Mouse (Mus musculus): Measurements from ENCODE around the gene Asic1. TPM values are rescaled to one million over a fixed set of nuclear protein-coding genes. Genes with fewer than 3 reads are reported as not detected.

Gene Asic1
- total and polyA plus RNA-seq, 2 experiments, result 0.16 TPM; not detected in 1

DNA sequence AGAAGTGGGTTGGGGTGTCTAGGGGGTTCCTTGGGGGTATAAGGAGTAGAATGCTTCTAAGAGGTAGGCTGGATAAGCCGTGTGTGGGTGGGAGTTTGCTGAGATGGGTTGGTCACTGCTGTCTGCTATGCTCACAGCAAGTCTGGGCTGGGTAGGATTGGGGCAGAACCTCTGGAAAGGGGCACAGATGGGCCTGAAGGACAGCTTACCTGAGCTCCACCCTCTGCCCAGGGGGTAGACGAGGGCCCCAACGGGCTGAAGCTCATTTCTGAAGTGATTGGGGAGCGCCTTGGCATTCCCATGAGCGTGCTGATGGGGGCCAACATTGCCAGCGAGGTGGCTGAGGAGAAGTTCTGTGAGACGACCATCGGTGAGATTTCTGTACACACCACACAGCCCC, 49.7 kb downstream of the Asic1 start:
- H3K27ac ChIP-seq (replicated peaks; ENCODE audit: insufficient read depth, low read depth, low read length), result no peak overlapping the region
- no peak overlapping the region for H3K4me3 ChIP-seq (ENCODE audit: insufficient read depth, low read depth, low read length)
- WGBS, result 69% methylated on average over 8 of the region's 8 CpGs
- no peak for TF ChIP-seq CTCF (IDR thresholded peaks at IDR 0.05; ENCODE audit: low read depth, low read length)
- TF ChIP-seq POLR2A (IDR thresholded peaks at IDR 0.05; ENCODE audit: extremely low read depth, insufficient read depth, low read length), result no peak
- H3K4me1 ChIP-seq (ENCODE audit: control insufficient read depth, insufficient read depth, low read length), result peaks cover 59% of the 10 kb centered on the region
- H3K9ac ChIP-seq (ENCODE audit: low read depth, low read length), result 0 out of 2 replicates have a peak overlapping the region, but pooled peaks have one; percentile 4
- peaks cover 3% of the 10 kb centered on the region; the same call in 1 of the 2 replicates for H3K79me2 ChIP-seq (ENCODE audit: control insufficient read depth, insufficient read depth, low read length)
- H3K36me3 ChIP-seq (ENCODE audit: control insufficient read depth, insufficient read depth, low read length), result no peaks in the 10 kb centered on the region; the same call in 1 of the 2 replicates
- DNase-seq (ENCODE audit: extremely low read depth, low read depth, low spot score), result no peak
- H3K27me3 ChIP-seq (ENCODE audit: control insufficient read depth, insufficient read depth, low read length), result no peaks in the 10 kb centered on the region

DNA sequence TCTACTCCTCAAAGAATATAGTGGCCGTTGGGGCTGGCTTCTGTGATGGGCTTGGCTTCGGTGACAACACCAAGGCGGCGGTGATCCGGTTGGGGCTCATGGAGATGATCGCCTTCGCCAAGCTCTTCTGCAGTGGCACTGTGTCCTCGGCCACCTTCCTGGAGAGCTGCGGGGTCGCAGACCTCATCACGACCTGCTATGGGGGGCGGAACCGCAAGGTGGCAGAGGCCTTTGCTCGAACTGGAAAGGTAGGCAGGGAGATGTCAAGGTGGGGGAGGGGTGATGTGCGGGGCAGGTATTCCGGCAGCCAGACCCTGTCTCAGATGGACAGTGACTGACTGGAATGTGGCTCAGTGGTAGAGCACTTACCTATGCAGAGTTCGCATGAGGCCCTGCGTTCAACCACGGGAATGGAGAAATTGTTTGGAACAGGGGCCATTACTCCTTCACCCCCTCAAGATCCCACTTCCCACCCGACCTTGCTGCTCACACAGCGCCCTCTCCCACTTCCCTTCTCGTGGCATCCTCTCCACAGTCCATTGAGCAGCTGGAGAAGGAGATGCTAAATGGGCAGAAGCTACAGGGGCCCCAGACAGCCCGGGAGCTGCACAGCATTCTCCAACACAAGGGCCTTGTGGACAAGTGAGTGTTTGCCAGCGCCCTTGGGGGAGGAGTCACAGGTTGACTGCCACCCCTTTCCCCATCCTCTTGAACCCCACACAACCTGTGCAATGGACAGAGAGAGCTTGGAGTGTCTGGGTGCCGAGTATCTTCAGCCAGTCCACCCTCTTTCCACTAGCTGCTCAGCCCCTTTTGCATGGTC, 52.0 kb downstream of the Asic1 start:
- DNase-seq (ENCODE audit: extremely low read depth, low read depth, low spot score), result peak; percentile 27
- H3K9ac ChIP-seq (ENCODE audit: low read depth, low read length), result no peak overlapping the region
- WGBS, result 70% methylated on average over 25 of the region's 25 CpGs
- no peaks in the 10 kb centered on the region for H3K27me3 ChIP-seq (ENCODE audit: control insufficient read depth, insufficient read depth, low read length)
- peaks cover 45% of the 10 kb centered on the region for H3K4me1 ChIP-seq (ENCODE audit: control insufficient read depth, insufficient read depth, low read length)
- H3K27ac ChIP-seq (replicated peaks; ENCODE audit: insufficient read depth, low read depth, low read length), result no peak overlapping the region
- H3K4me3 ChIP-seq (ENCODE audit: insufficient read depth, low read depth, low read length), result no peak overlapping the region
- TF ChIP-seq POLR2A (IDR thresholded peaks at IDR 0.05; ENCODE audit: extremely low read depth, insufficient read depth, low read length), result no peak
- TF ChIP-seq CTCF (IDR thresholded peaks at IDR 0.05; ENCODE audit: low read depth, low read length), result no peak
- H3K79me2 ChIP-seq (ENCODE audit: control insufficient read depth, insufficient read depth, low read length), result peaks cover 3% of the 10 kb centered on the region; the same call in 1 of the 2 replicates
- H3K36me3 ChIP-seq (ENCODE audit: control insufficient read depth, insufficient read depth, low read length), result no peaks in the 10 kb centered on the region; the same call in 1 of the 2 replicates

DNA sequence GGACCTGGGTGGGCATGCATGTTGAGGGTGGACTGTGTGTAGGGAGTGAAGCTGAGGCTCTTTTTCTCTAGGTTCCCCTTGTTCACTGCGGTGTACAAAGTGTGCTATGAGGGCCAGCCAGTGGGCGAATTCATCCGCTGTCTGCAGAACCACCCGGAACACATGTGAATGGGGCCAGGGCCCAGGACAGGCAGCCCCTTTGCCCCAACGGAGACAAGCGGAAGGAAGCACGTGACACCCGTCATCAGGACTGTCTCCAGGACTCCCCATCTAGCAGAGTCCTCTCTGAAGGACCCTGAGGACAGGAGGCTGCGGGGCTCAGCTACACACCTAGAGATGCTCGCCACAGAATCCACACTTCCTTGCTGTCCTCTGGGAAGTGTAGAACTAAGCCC, 52.9 kb downstream of the Asic1 start:
- Histone ChIP-seq H3K9ac (ENCODE audit: low read depth, low read length) (no peak overlapping the region), H3K4me3 (ENCODE audit: insufficient read depth, low read depth, low read length) (no peak overlapping the region), H3K4me1 (ENCODE audit: control insufficient read depth, insufficient read depth, low read length) (peaks cover 45% of the 10 kb centered on the region), H3K79me2 (ENCODE audit: control insufficient read depth, insufficient read depth, low read length) (peaks cover 5% of the 10 kb centered on the region; the same call in 1 of the 2 replicates), H3K27me3 (ENCODE audit: control insufficient read depth, insufficient read depth, low read length) (no peaks in the 10 kb centered on the region), H3K36me3 (ENCODE audit: control insufficient read depth, insufficient read depth, low read length) (peaks cover 2% of the 10 kb centered on the region; the same call in 1 of the 2 replicates), H3K27ac (replicated peaks; ENCODE audit: insufficient read depth, low read depth, low read length) (peak overlapping the region; percentile 67)
- WGBS, result 61% methylated on average over 10 of the region's 10 CpGs
- no peak for DNase-seq (ENCODE audit: extremely low read depth, low read depth, low spot score)
- TF ChIP-seq POLR2A (IDR thresholded peaks at IDR 0.05; ENCODE audit: extremely low read depth, insufficient read depth, low read length) (no peak), CTCF (IDR thresholded peaks at IDR 0.05; ENCODE audit: low read depth, low read length) (no peak)

DNA sequence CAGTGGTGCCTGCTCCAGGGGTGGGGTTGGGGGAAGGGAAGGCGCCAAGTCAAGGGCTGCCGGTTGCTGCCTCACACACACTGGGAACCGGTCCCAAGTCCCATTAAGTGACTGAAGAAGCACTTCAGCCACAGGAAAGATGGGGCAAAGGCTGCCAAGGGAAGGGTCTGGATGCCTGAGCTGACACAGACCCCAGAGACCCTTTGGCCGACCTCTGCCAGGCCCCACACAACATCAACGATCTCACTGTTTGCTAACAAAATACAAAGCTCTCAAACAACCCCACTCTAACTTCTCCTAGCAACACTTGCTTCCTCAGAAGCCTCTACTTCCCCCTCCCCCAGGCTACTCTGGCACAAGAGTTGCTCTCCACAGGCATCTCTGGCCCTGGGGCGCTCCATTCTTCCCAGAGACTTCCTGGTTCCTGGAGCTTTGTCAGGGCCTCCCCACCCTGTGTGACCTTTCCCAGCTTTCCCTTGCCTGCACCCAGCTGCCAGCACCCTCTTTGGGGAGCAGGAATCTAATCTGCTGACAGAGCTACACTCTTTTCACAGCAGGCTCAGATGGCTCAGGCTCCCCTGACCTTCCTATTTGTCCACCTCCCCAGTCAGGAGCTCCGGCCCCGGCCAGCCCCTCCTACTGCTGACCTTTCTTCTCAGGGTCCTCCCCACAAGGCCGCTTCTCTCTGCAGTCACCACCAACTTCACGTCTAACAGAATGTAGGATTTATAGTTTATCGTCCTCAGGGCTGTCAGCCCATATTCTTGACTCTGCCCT, 53.5 kb downstream of the Asic1 start:
- no peak for TF ChIP-seq POLR2A (IDR thresholded peaks at IDR 0.05; ENCODE audit: extremely low read depth, insufficient read depth, low read length)
- TF ChIP-seq CTCF (IDR thresholded peaks at IDR 0.05; ENCODE audit: low read depth, low read length), result no peak
- 10% methylated on average over 11 of the region's 11 CpGs for WGBS
- peaks cover 45% of the 10 kb centered on the region for H3K4me1 ChIP-seq (ENCODE audit: control insufficient read depth, insufficient read depth, low read length)
- no peaks in the 10 kb centered on the region for H3K27me3 ChIP-seq (ENCODE audit: control insufficient read depth, insufficient read depth, low read length)
- H3K9ac ChIP-seq (ENCODE audit: low read depth, low read length), result peak overlapping the region; percentile 16; the same call in 1 of the 2 replicates
- H3K36me3 ChIP-seq (ENCODE audit: control insufficient read depth, insufficient read depth, low read length), result peaks cover 3% of the 10 kb centered on the region; the same call in 1 of the 2 replicates
- peak overlapping the region; percentile 67 for H3K27ac ChIP-seq (replicated peaks; ENCODE audit: insufficient read depth, low read depth, low read length)
- peaks cover 5% of the 10 kb centered on the region; the same call in 1 of the 2 replicates for H3K79me2 ChIP-seq (ENCODE audit: control insufficient read depth, insufficient read depth, low read length)
- peak; percentile 58 for DNase-seq (ENCODE audit: extremely low read depth, low read depth, low spot score)
- H3K4me3 ChIP-seq (ENCODE audit: insufficient read depth, low read depth, low read length), result no peak overlapping the region

DNA sequence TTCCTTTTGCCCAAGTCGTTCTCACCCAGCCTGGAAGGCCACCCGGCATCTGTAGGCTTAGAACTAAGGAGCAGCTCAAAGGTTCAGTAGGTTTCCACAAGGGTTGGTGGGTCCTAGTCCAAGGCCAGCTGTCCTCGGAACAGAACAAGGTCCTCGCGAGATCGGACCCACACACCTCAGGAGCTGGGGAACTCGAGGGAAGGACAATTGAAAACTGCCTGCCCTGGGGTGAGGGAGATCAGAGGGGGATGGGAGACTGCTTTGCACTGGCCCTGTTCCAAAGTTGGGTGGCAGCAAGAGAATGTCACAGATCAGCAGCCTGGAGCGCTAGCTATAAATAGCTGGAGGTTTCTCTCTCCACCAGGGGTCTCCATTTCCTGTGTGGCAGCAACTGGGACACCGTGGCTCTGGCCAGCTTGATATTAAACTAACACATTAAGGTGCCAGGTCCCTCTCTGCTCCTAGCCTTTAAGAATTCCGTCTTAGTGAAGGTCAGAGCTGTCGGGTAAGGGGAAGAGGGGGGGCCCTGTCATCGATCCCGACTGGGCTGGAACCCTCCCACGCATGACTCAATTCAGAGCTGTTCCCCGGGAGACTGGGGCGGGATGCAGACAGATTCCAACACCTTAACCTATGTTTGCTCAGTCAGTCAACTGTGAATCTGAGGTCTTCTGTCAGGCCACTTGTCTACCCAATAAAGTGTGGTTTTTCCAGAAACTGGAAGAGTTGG, 54.3 kb downstream of the Asic1 start:
- TF ChIP-seq POLR2A (IDR thresholded peaks at IDR 0.05; ENCODE audit: extremely low read depth, insufficient read depth, low read length), result no peak
- TF ChIP-seq CTCF (IDR thresholded peaks at IDR 0.05; ENCODE audit: low read depth, low read length), result peak; percentile 41
- Histone ChIP-seq H3K4me3 (ENCODE audit: insufficient read depth, low read depth, low read length) (no peak overlapping the region), H3K27ac (replicated peaks; ENCODE audit: insufficient read depth, low read depth, low read length) (peak overlapping the region; percentile 67), H3K79me2 (ENCODE audit: control insufficient read depth, insufficient read depth, low read length) (peaks cover 2% of the 10 kb centered on the region; the same call in 1 of the 2 replicates), H3K4me1 (ENCODE audit: control insufficient read depth, insufficient read depth, low read length) (peaks cover 42% of the 10 kb centered on the region), H3K27me3 (ENCODE audit: control insufficient read depth, insufficient read depth, low read length) (no peaks in the 10 kb centered on the region), H3K36me3 (ENCODE audit: control insufficient read depth, insufficient read depth, low read length) (peaks cover 5% of the 10 kb centered on the region; the same call in 1 of the 2 replicates), H3K9ac (ENCODE audit: low read depth, low read length) (peak overlapping the region; percentile 13; the same call in 1 of the 2 replicates)
- WGBS, result 1% methylated on average over 16 of the region's 16 CpGs
- peak; percentile 80 for DNase-seq (ENCODE audit: extremely low read depth, low read depth, low spot score)

Measured in liver, adult 2 months (tissue).